Mouse (Mus musculus): ENCODE results near the gene Gpbp1. TPM values are rescaled to one million over a fixed set of nuclear protein-coding genes. Genes with fewer than 3 reads are reported as not detected.

Gpbp1 gene
- 10 to 100 TPM; 84.3 to 88.1 TPM for total RNA-seq (2021)
- long read RNA-seq, experiment 1, transcript Gpbp1-201 (13 exons, 3,694 nt): minor isoform, 14 of 46 reads
- long read RNA-seq, experiment 1, transcript Gpbp1-202 (12 exons, 3,299 nt): major isoform, 21 of 46 reads
- long read RNA-seq, experiment 1, partial matches to known transcripts: 7 of 46 reads
- long read RNA-seq, experiment 1, other reads (novel, unspliced or antisense): 4 of 46 reads
- long read RNA-seq, experiment 2, transcript Gpbp1-201 (13 exons, 3,694 nt): minor isoform, 48 of 148 reads
- long read RNA-seq, experiment 2, transcript Gpbp1-202 (12 exons, 3,299 nt): major isoform, 69 of 148 reads
- long read RNA-seq, experiment 2, partial matches to known transcripts: 8 of 148 reads
- long read RNA-seq, experiment 2, other reads (novel, unspliced or antisense): 23 of 148 reads

DNA sequence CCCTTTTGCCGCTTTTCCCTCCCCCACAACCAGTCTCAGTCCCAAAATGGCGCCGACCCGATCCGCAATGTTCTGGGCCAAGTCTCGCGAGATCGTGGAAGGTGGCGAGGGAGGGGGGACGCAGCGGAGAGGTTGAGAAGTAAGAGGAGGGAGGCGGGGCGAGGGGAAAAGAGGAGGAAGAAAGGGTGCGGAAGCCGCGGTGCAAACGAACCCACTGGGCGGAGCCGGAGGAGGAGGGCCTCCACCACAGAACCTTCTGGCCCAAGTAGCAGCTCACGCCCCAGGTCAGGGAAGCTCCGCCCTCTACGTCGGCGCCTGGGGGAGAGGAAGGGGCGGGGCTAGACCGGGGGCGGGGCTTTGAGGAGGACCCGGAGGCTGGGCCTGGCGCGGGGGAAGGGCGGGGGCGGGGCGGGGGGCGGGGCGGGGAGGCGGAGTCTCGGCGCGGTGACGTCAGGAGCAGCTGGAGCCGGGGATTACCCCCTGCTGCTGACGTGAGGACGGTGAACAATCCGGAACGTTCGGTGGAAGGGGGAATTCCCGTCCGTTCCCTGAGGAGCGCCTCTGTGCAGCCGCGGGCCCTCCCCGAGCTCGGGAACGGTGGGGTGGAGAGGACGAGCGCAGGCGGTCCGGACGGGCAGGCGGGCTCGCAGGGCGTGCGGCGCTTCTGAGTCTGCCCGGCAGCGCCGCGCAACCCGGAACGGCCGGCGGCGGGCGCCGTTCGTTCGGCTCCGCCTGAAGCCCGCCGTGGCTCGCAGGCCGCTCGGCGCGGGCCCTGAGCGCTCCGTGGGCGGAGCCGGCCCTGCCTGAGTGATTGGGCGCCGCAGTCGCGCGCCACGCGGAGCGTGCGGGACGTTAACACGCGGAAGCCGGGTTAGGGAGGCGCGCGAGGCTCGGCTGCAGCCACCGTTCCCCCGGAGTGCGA, at the start of gene Gpbp1:
TSS of gene Gpbp1 (minus strand) at position 310 of the 922 bp plus-strand sequence.
- peak; percentile 95 to 100 for DNase-seq (ENCODE audit: low spot score in 2 of 2)

DNA sequence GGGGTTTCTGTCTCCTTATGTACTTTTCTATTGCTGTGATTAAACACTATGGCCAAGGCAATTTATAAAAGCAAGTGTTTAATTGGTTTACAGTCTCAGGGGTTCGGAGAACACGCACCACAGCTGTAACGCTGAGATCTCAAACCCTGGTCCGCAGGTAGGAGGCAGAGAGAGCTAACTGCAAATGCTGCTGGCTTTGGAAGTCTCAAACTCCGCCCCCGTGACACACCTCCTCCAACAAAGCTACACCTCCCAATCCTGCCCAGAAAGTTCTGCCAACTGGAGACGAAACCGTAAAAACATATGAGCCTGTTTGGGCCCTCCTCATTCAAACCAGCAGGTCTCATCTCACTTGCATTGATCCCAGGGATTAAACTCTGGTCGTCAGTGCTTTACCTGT, 47.8 kb upstream of the Gpbp1 start:
- DNase-seq (ENCODE audit: low spot score in 2 of 2): no peak

DNA sequence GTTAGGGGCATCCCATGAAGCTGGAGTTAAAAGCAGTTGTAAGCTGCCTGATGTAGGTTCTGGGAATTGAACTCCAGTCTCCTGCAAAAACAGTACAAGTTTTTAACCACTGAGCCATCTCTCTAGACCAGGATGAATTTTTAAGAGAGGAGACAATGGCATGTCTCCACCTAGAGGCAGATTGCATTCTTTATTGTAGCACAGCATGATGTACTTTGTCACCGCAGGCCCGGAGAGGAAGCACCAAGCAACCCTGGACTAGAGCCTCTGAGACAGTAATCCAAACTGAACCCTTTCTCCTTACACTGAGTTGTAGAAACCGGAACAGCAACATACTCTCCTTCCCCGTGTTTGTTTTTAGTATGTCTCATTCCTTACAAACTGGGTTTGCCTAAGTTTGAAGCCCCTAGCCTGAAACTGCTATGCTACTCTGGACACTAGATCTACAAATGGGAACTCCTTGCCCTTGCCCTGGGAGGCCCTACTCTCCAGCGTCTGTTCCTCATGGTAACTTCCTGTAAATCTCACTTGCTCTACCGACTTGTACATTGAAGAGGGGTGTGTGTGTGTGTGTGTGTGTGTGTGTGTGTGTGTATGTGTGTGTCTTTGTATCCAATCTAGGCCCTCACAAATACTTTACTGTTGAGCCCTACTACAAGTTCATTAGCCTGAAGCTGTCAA, 46.4 kb upstream of the Gpbp1 start:
- DNase-seq (ENCODE audit: low spot score in 2 of 2): no peak

DNA sequence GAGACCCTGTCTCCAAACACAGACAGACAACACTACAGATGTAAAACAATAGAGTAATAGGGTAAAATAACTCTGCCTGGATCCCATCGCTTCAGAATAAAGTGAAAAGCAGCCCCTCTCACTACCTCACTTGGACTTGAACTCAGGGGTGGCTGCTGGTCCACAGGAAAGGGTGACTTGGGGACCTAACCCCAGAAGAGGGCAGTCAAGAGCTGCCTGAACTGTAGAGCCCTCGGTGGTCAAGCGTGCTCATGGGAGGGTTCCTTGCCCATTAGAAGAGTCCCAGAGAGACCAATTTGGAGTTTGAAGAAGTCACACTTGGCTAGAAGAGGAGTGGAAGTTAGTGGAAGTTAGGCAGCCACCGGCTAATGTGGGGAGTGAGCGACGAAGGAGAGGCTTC, 44.2 kb upstream of the Gpbp1 start:
- DNase-seq (ENCODE audit: low spot score in 2 of 2): no peak

GRCm38 (mm10) chr13:111532178-111532948, 42.5 kb upstream of the Gpbp1 start:
- no peak for DNase-seq (ENCODE audit: low spot score in 2 of 2)

DNA sequence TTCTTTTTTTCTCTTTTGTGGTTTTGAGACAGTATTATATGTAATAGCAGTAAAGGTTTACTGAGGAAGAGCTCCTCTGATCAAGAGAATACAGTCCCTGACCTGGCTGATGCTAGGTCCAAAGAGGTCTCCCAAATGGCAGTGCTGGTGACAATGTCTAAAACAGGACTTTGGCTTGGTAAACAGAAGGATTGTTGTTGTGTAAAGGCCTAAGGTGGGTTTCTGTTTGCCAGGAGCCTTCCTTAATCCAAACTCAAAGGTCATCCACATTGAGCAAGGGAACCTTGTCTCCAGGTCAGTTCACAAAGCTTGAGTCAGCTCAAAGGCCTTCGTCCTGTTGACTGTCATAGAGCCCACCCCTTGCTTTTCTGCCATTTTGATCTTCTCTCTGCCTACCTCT, 41.8 kb upstream of the Gpbp1 start:
- no peak for DNase-seq (ENCODE audit: low spot score in 2 of 2)

DNA sequence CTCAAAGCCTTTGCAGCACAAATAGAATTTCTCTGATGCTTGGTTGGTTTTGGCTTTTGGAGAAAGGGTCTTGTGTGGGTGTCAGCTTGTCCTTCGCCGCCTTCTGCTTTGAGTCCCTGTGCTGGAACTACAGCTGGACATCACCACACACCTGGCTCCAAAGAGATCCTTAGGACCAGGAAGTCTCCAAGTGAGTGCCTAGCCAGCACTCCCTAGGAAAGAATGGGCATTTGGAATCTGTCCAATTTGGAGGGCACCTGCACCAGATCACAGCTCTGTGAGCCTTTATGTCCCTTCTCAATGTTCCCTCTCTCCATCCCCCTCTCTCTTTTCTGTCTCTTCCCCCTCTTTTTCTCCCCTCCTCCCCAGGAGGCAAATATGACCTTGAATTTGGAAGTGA, 34.4 kb upstream of the Gpbp1 start:
- no peak for DNase-seq (ENCODE audit: low spot score in 2 of 2)

- no peak for DNase-seq (ENCODE audit: low spot score in 2 of 2)
Measured at GRCm38 (mm10) chr13:111522336-111522735, 32.4 kb upstream of the Gpbp1 start.

DNA sequence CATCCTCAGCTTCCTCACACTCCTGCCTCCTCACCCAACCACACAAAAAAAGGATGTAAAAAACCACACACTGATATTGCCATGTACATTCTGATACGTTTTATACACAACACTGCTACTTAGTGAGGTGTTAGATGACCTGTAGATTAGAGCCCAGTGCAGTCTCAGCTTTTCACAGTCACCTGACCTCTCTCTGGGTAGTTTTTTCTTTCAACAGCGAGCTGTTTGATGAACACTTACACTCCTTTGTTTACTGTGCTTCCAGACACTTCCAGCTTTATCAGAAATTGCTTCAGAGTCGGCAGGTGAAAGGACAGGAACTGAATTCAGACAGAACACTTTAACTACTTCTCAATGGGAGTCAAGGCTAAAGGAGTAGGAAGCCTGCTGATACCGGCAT, 30.5 kb upstream of the Gpbp1 start:
- no peak for DNase-seq (ENCODE audit: low spot score in 2 of 2)

- no peak for DNase-seq (ENCODE audit: low spot score in 2 of 2)
Measured at GRCm38 (mm10) chr13:111518332-111518731, 28.4 kb upstream of the Gpbp1 start.

GRCm38 (mm10) chr13:111516385-111517150, 26.7 kb upstream of the Gpbp1 start:
- DNase-seq (ENCODE audit: low spot score in 2 of 2): no peak

- no peak for DNase-seq (ENCODE audit: low spot score in 2 of 2)
Measured at GRCm38 (mm10) chr13:111509385-111509784, 19.5 kb upstream of the Gpbp1 start.

DNA sequence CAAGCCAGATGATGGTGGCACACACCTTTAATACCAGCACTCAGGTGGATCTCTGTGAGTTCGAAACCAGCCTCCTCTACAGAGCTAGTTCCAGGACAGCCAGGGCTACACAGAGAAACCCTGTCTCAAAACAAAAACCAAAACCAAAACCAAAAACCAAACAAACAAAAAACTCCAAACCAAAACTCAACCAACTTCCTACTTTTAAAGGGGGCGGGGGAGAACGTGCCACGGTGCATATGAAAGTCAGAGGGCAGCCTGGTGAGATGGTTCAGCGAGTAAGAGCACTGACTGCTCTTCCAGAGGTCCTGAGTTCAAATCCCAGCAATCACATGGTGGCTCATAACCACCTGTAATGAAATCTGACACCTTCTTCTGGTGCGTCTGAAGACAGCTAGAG, 18.7 kb upstream of the Gpbp1 start:
- DNase-seq (ENCODE audit: low spot score in 2 of 2): no peak

GRCm38 (mm10) chr13:111494330-111495029, 4.6 kb upstream of the Gpbp1 start:
- DNase-seq (ENCODE audit: low spot score in 2 of 2): no peak

DNA sequence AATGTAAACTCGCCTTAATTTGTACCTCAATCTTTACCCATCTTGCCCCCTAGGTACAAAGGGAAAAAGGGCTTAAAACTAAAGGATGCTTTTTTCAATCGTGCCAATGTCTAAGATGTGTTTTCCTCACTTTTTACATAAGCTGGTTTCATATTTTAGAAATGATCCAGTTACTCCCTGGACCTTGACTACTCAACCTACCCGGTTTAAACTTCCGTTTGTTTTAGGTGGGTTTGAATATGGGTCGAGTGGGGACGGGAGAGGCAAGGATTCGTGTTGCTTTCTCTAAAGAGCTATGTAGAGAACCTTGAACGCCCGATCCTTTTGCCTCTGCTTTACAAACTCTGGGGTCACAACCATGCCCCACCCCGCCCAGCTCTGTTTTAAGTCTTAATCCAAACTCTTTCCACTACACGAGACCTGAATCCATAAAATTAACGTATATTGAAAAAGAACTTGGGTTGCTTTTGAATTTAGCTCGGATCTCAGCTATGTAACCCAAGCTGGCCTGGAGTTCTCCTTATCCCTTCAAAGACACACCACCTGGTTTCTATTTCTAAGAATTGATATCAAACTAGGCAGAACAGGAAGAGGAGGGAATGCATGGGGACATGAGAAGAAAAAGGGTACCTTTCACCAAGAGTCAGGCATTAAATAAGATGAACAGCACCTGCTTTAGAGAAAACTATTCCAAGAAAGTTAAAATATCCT, 1.3 kb upstream of the Gpbp1 start:
- no peak for DNase-seq (ENCODE audit: low spot score in 2 of 2)

- DNase-seq (ENCODE audit: low spot score in 2 of 2): no peak
Measured at GRCm38 (mm10) chr13:111489502-111489801, 459 bp downstream of the Gpbp1 start.

GRCm38 (mm10) chr13:111488651-111489501, 1.0 kb downstream of the Gpbp1 start:
- DNase-seq (ENCODE audit: low spot score in 2 of 2): peak; percentile 12 to 18

DNA sequence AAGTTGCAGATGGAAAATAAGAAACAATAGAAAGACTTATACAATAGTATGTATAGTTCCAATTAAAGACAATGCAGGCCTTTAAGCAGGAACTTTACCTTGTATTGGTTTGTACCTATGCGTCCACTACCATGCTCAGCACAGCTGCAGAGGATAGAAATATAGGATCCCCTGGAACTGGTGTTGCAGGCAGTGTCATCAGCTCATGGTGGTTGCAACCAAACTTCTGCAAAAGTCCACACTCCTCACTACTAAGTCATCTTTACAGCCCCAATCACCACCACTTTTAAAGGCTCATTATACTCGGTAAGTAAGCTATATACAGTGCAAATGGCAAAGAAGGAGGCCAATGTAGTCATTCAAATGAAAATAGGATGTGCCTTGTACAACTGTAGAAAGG, 12.2 kb downstream of the Gpbp1 start:
- no peak for DNase-seq (ENCODE audit: low spot score in 2 of 2)
